Comparison of ENCODE assay signal across 9 mouse cellular contexts in the genomic region with DNA sequence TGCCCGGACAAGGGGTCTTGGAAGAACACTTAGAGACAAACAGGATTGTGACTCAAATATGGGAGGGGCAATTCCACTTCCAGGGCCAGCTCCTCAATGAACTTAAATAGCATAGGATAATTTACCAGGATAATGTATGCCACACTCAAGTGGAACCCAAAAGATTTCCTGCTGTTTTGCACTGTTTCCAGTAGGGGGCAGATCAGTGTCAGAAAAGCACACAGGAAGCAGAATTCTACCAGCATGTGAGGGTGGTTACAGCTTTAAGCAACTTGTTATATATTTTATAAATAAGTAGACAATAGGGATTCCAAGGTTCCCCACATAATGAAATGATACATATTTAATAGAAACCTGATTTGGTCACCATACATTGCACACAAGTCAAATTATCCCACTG. TPM values are rescaled to one million over a fixed set of nuclear protein-coding genes. Genes with fewer than 3 reads are reported as not detected.
A peak's percentile ranks its signal among the peaks of the same experiment; 100 is the strongest.
DNase-seq lines count a peak whose midpoint lies in the region; ATAC-seq and TF ChIP-seq lines count a peak whose summit lies in the region.
"Had no signal": no experiment of that assay in that cellular context is flagged by ENCODE, and none has a peak within 500 bp of the region (broad histone marks: within the 10 kb centered on the region; RNA-seq: fewer than 3 reads in every experiment).

No protein-coding gene starts in this region.

- 81% methylated on average over 1 of the region's 1 CpGs for WGBS in heart, postnatal 0 days

- intact Hi-C loops in heart, postnatal 14 days (cut with DNase I): loop anchor here (10.0 kb wide), 1 partner anchor 93 kb away; no protein-coding TSS in a partner anchor

- no peak for TF ChIP-seq EP300 in heart, postnatal 0 days (IDR thresholded peaks at IDR 0.05; ENCODE audit: low read depth)

- peak; percentile 65 for TF ChIP-seq CTCF in heart, postnatal 0 days (IDR thresholded peaks at IDR 0.05; ENCODE audit: low read depth)

- ATAC-seq in heart, postnatal 0 days (ENCODE audit: insufficient read depth, low read depth): no peak
- ATAC-seq in erythroblast, adult 5-6 weeks (replicated peaks; ENCODE audit: low FRiP score, poor library complexity, severe bottlenecking): no peak

- H3K9ac ChIP-seq in heart, postnatal 0 days (replicated peaks; ENCODE audit: low read depth, low read length): no peak overlapping the region
- H3K9ac ChIP-seq: limb, embryonic 12.5 days had no signal

- H3K4me2 ChIP-seq in heart, postnatal 0 days (ENCODE audit: low read depth, low read length): no peak overlapping the region
- H3K4me2 ChIP-seq: limb, embryonic 12.5 days had no signal

- DNase-seq in heart, postnatal 0 days (ENCODE audit: low spot score): peak; percentile 30
- DNase-seq in heart, postnatal 14 days: no peak
- DNase-seq in ovary, postnatal 14 days (ENCODE audit: low spot score): peak; percentile 5
- no peak for DNase-seq in ovary, postnatal 36 days (ENCODE audit: low spot score)
- peak; percentile 24 for DNase-seq in c-Kit-positive CD71-negative TER-119-negative erythroid progenitor cells, embryonic 14.5 days (ENCODE audit: low read depth)
- peak; percentile 14 for DNase-seq in retina, postnatal 1 day
- no peak for DNase-seq in adrenal gland, adult 18-20 months (ENCODE audit: low spot score in 2 of 2)

- no peak overlapping the region for H3K27ac ChIP-seq in heart, postnatal 0 days (ENCODE audit: low read depth)
- H3K27ac ChIP-seq: limb, embryonic 12.5 days had no signal

- H3K4me1 ChIP-seq in heart, postnatal 0 days (ENCODE audit: control insufficient read depth, insufficient read depth): no peaks in the 10 kb centered on the region

- no peaks in the 10 kb centered on the region for H3K36me3 ChIP-seq in heart, postnatal 0 days (replicated peaks; ENCODE audit: control insufficient read depth, insufficient read depth, low read length)
- H3K36me3 ChIP-seq: limb, embryonic 12.5 days had no signal

- no peaks in the 10 kb centered on the region for H3K27me3 ChIP-seq in heart, postnatal 0 days (ENCODE audit: control insufficient read depth, insufficient read depth, low read length)
- H3K27me3 ChIP-seq: limb, embryonic 12.5 days had no signal

- no peak overlapping the region for H3K4me3 ChIP-seq in heart, postnatal 0 days (ENCODE audit: low read depth, low read length)
- H3K4me3 ChIP-seq: limb, embryonic 12.5 days had no signal

- no peaks in the 10 kb centered on the region for H3K9me3 ChIP-seq in heart, postnatal 0 days (replicated peaks; ENCODE audit: control insufficient read depth, low read length)
- H3K9me3 ChIP-seq: limb, embryonic 12.5 days had no signal

RNA-seq across cellular contexts. Expression of gene Ankrd22, which starts 13.9 kb away (rescaled TPM):
- 0.34 TPM in 1 of 2 replicates, not detected in the other for total RNA-seq in heart, postnatal 0 days (2014; rRNA removed; ENCODE audit: low replicate concordance)
- not detected in 2 replicates for polyA plus RNA-seq in heart, postnatal 0 days (2015; fragmentation: Nextera tagmentation; extraction: Ambion mirVana)
- total RNA-seq in heart, postnatal 14 days (2021): not detected
- total RNA-seq in erythroblast, adult 5-6 weeks (2015; ENCODE audit: low replicate concordance): 4.0 and 17.5 TPM in 2 replicates
- total RNA-seq in erythroblast, adult 5-6 weeks (2017; ENCODE audit: low replicate concordance): 4.6 and 8.0 TPM in 2 replicates
- not detected for total RNA-seq in adrenal gland, adult 18-20 months (2021)

RNA-seq across cellular contexts. Expression of gene Stambpl1, which starts 40.1 kb away (rescaled TPM):
- total RNA-seq in heart, postnatal 0 days (2014; rRNA removed; ENCODE audit: low replicate concordance): 9.4 and 9.9 TPM in 2 replicates
- 7.2 and 7.4 TPM in 2 replicates for polyA plus RNA-seq in heart, postnatal 0 days (2015; fragmentation: Nextera tagmentation; extraction: Ambion mirVana)
- 1 to 10 TPM; 4.6 to 4.9 TPM for total RNA-seq in heart, postnatal 14 days (2021)
- total RNA-seq in erythroblast, adult 5-6 weeks (2015; ENCODE audit: low replicate concordance): 8.6 and 12.5 TPM in 2 replicates
- 2.9 and 9.8 TPM in 2 replicates for total RNA-seq in erythroblast, adult 5-6 weeks (2017; ENCODE audit: low replicate concordance)
- total RNA-seq in adrenal gland, adult 18-20 months (2021): 1 to 10 TPM; 3.2 to 4.7 TPM

RNA-seq across cellular contexts. Expression of gene Lipm, which starts 51.2 kb away (rescaled TPM):
- not detected in 2 replicates for total RNA-seq in heart, postnatal 0 days (2014; rRNA removed; ENCODE audit: low replicate concordance)
- not detected in 2 replicates for polyA plus RNA-seq in heart, postnatal 0 days (2015; fragmentation: Nextera tagmentation; extraction: Ambion mirVana)
- not detected for total RNA-seq in heart, postnatal 14 days (2021)
- total RNA-seq in erythroblast, adult 5-6 weeks (2015; ENCODE audit: low replicate concordance): not detected in 2 replicates
- total RNA-seq in erythroblast, adult 5-6 weeks (2017; ENCODE audit: low replicate concordance): not detected in 2 replicates
- not detected for total RNA-seq in adrenal gland, adult 18-20 months (2021)

Comparison
In these comparisons a context has a peak if more than half of its experiments do, and no peak if none do; other contexts are left out.
1. DNase-seq: peak in heart, postnatal 0 days (single experiment), ovary, postnatal 14 days (single experiment), c-Kit-positive CD71-negative TER-119-negative erythroid progenitor cells, embryonic 14.5 days (single experiment) and retina, postnatal 1 day (single experiment); none in heart, postnatal 14 days (0 of 2), ovary, postnatal 36 days (single experiment) and adrenal gland, adult 18-20 months (0 of 2).